Mouse (Mus musculus) liver, embryonic 16.5 days (tissue): ENCODE measurements at regions not wholly inside any gene's neighbourhood (a gene's known extent, or its start where the extent isn't known, plus 50 kb on each side); places are given as distances from the start of the nearest gene placed in this dataset.

Experiments used
- ATAC-seq: fragments of 200-750 bp; cut with Nextera tagmentation; 2 replicates; pipeline ENCODE4 v1.8.0; 2017; ENCODE audit warnings: low read depth, mild to moderate bottlenecking, moderate number of reproducible peaks, moderate library complexity
- H3K27ac ChIP-seq: fragments of 300-500 bp; sonication (generic); 2 replicates; pipeline ENCODE4 v1.5.1; 2014; ENCODE audit warnings: mild to moderate bottlenecking, low read length
- H3K27me3 ChIP-seq: fragments of 300-500 bp; sonication (generic); 2 replicates; pipeline ENCODE4 v1.6.1; 2014; ENCODE audit warnings: low read depth, low read length, mixed read lengths; ENCODE audit not compliant: control insufficient read depth, insufficient read depth
- H3K36me3 ChIP-seq: fragments of 300-500 bp; sonication (generic); 2 replicates; pipeline ENCODE4 v1.6.1; 2014; ENCODE audit warnings: mild to moderate bottlenecking; ENCODE audit not compliant: control insufficient read depth, insufficient read depth
- H3K4me1 ChIP-seq: fragments of 300-500 bp; sonication (generic); 2 replicates; pipeline ENCODE4 v1.6.1; 2014; ENCODE audit warnings: low read depth, low read length, mixed read lengths; ENCODE audit not compliant: control insufficient read depth
- H3K4me2 ChIP-seq: fragments of 300-500 bp; sonication (generic); 2 replicates; pipeline ENCODE4 v1.6.1; 2014; ENCODE audit warnings: low read depth, low read length, mixed read lengths
- H3K4me3 ChIP-seq: fragments of 300-500 bp; sonication (generic); 2 replicates; pipeline ENCODE4 v1.5.1; 2014; ENCODE audit warnings: low read depth, mild to moderate bottlenecking, low read length
- H3K9ac ChIP-seq: fragments of 300-500 bp; sonication (generic); 2 replicates; pipeline ENCODE4 v1.6.1; 2014; ENCODE audit warnings: low read depth, low read length
- H3K9me3 ChIP-seq: fragments of 300-500 bp; sonication (generic); replicated peaks from 2 replicates; pipeline ENCODE4 v1.6.1; 2016; ENCODE audit warnings: low read length; ENCODE audit not compliant: control insufficient read depth
- WGBS: fragments of 180-500 bp; shearing (Covaris S2); extraction: QIAGEN DNeasy Blood & Tissue Kit; methylation state at CpG from one replicate; pipeline ENCODE4 v1.1.7; 2014; ENCODE audit not compliant: insufficient replicate concordance; 5-methylcytosine and 5-hydroxymethylcytosine counted together

GRCm38 (mm10) chr11:19441936-19442335, 423.2 kb upstream of the Meis1 start:
- ATAC-seq = no peak
- H3K9ac ChIP-seq = no peak overlapping the region
- H3K27ac ChIP-seq = no peak overlapping the region
- no peak overlapping the region for H3K4me3 ChIP-seq
- WGBS = 59% methylated on average over 4 of the region's 4 CpGs
- H3K4me2 ChIP-seq = no peak overlapping the region
- H3K27me3 ChIP-seq = no peaks in the 10 kb centered on the region
- no peaks in the 10 kb centered on the region for H3K4me1 ChIP-seq
- no peaks in the 10 kb centered on the region for H3K36me3 ChIP-seq
- no peaks in the 10 kb centered on the region for H3K9me3 ChIP-seq

GRCm38 (mm10) chr11:19455391-19456290, 436.9 kb upstream of the Meis1 start:
- H3K27ac ChIP-seq = no peak overlapping the region
- H3K4me3 ChIP-seq = no peak overlapping the region
- ATAC-seq = no peak
- no peaks in the 10 kb centered on the region for H3K9me3 ChIP-seq
- no peak overlapping the region for H3K4me2 ChIP-seq
- WGBS = 66% methylated on average over 12 of the region's 12 CpGs
- H3K36me3 ChIP-seq = no peaks in the 10 kb centered on the region
- no peaks in the 10 kb centered on the region for H3K27me3 ChIP-seq
- no peak overlapping the region for H3K9ac ChIP-seq
- no peaks in the 10 kb centered on the region for H3K4me1 ChIP-seq

- no peaks in the 10 kb centered on the region for H3K36me3 ChIP-seq
- no peaks in the 10 kb centered on the region for H3K27me3 ChIP-seq
- no peaks in the 10 kb centered on the region for H3K9me3 ChIP-seq
- H3K4me3 ChIP-seq = no peak overlapping the region
- H3K9ac ChIP-seq = no peak overlapping the region
- H3K4me2 ChIP-seq = no peak overlapping the region
- no peaks in the 10 kb centered on the region for H3K4me1 ChIP-seq
- WGBS = 48% methylated on average over 1 of the region's 1 CpGs
- H3K27ac ChIP-seq = no peak overlapping the region
- no peak for ATAC-seq
Observed at GRCm38 (mm10) chr11:19456577-19456976, 437.8 kb upstream of the Meis1 start.

- WGBS = 57% methylated on average over 6 of the region's 6 CpGs
Observed at GRCm38 (mm10) chr11:19463730-19464358, 445.1 kb upstream of the Meis1 start.

GRCm38 (mm10) chr11:19468373-19468772, 449.6 kb upstream of the Meis1 start:
- H3K4me1 ChIP-seq = no peaks in the 10 kb centered on the region
- H3K9me3 ChIP-seq = no peaks in the 10 kb centered on the region
- no peak overlapping the region for H3K4me2 ChIP-seq
- H3K27ac ChIP-seq = no peak overlapping the region
- H3K27me3 ChIP-seq = no peaks in the 10 kb centered on the region
- no peak overlapping the region for H3K9ac ChIP-seq
- H3K4me3 ChIP-seq = no peak overlapping the region
- no peak for ATAC-seq
- 56% methylated on average over 3 of the region's 3 CpGs for WGBS
- H3K36me3 ChIP-seq = no peaks in the 10 kb centered on the region

More at GRCm38 (mm10) chr11:19463730-19464358, 445.1 kb upstream of the Meis1 start:
- Histone ChIP-seq H3K27me3 (no peaks in the 10 kb centered on the region), H3K9me3 (no peaks in the 10 kb centered on the region), H3K9ac (no peak overlapping the region), H3K4me2 (no peak overlapping the region), H3K36me3 (no peaks in the 10 kb centered on the region), H3K27ac (no peak overlapping the region), H3K4me1 (no peaks in the 10 kb centered on the region), H3K4me3 (no peak overlapping the region)
- ATAC-seq = no peak

GRCm38 (mm10) chr11:19468803-19469202, 450.0 kb upstream of the Meis1 start:
- 63% methylated on average over 3 of the region's 3 CpGs for WGBS
- H3K4me1 ChIP-seq = no peaks in the 10 kb centered on the region
- H3K9ac ChIP-seq = no peak overlapping the region
- no peaks in the 10 kb centered on the region for H3K27me3 ChIP-seq
- no peak for ATAC-seq
- no peak overlapping the region for H3K27ac ChIP-seq
- H3K9me3 ChIP-seq = no peaks in the 10 kb centered on the region
- H3K36me3 ChIP-seq = no peaks in the 10 kb centered on the region
- no peak overlapping the region for H3K4me2 ChIP-seq
- no peak overlapping the region for H3K4me3 ChIP-seq

- Histone ChIP-seq H3K4me1 (no peaks in the 10 kb centered on the region), H3K27me3 (no peaks in the 10 kb centered on the region), H3K4me2 (no peak overlapping the region), H3K4me3 (no peak overlapping the region), H3K27ac (no peak overlapping the region), H3K9ac (no peak overlapping the region), H3K9me3 (no peaks in the 10 kb centered on the region), H3K36me3 (no peaks in the 10 kb centered on the region)
- 52% methylated on average over 5 of the region's 5 CpGs for WGBS
- ATAC-seq = no peak
Observed at GRCm38 (mm10) chr11:19470648-19471341, 452.0 kb upstream of the Meis1 start.

GRCm38 (mm10) chr11:19475068-19475786, 448.9 kb upstream of the Spred2 start:
- Histone ChIP-seq H3K36me3 (no peaks in the 10 kb centered on the region), H3K9me3 (no peaks in the 10 kb centered on the region), H3K9ac (no peak overlapping the region), H3K27ac (no peak overlapping the region), H3K27me3 (no peaks in the 10 kb centered on the region), H3K4me1 (no peaks in the 10 kb centered on the region), H3K4me3 (no peak overlapping the region), H3K4me2 (no peak overlapping the region)
- 37% methylated on average over 18 of the region's 18 CpGs for WGBS
- ATAC-seq = no peak
